Mouse (Mus musculus): ENCODE results near the gene Atxn2l. TPM values are rescaled to one million over a fixed set of nuclear protein-coding genes. Genes with fewer than 3 reads are reported as not detected.
"Not testable (repeated sequence)": the region's sequence is repeated elsewhere in the genome, so short reads cannot be mapped to it uniquely, and the experiment has no call there.

Gene Atxn2l
- polyA plus RNA-seq, 1 experiment from 2014 or later: 75.7 TPM

DNA sequence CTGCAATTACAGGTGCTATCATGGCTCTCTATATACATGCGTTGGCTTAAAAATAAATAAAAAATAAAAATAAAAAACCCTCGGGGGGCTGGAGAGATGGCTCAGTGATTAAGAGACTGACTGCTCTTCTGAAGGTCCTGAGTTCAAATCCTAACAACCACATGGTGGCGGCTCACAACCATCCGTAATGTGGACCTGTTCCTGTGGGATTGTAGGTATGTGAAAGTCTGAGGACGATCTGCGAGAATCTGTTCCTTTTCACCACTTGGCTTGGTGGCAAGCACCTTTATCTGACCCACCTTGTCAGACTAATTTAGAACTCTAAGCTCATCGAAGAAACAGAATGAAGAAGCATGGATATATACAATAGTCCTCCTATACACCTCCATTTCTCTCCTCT is 3.8 kb downstream of the Atxn2l start:
- Histone ChIP-seq H3K9ac (ENCODE audit: low read depth, low read length) (0 out of 2 replicates have a peak overlapping the region, but pooled peaks have one; percentile 9), H3K4me3 (ENCODE audit: low read depth, low read length) (no peak overlapping the region), H3K27ac (ENCODE audit: low read depth, low read length) (no peak overlapping the region), H3K36me3 (ENCODE audit: control insufficient read depth, insufficient read depth, low read length) (peaks cover 65% of the 10 kb centered on the region), H3K4me2 (no peak overlapping the region), H3K9me3 (ENCODE audit: control insufficient read depth, low read length) (no peaks in the 10 kb centered on the region), H3K4me1 (replicated peaks; ENCODE audit: control insufficient read depth, insufficient read depth, low read length) (peaks cover 13% of the 10 kb centered on the region), H3K27me3 (replicated peaks; ENCODE audit: control insufficient read depth, insufficient read depth, low read length) (no peaks in the 10 kb centered on the region)
- 95% methylated on average over 7 of the region's 7 CpGs for WGBS
- ATAC-seq (replicated peaks; ENCODE audit: low FRiP score): no peak
- DNase-seq (ENCODE audit: low spot score): no peak

DNA sequence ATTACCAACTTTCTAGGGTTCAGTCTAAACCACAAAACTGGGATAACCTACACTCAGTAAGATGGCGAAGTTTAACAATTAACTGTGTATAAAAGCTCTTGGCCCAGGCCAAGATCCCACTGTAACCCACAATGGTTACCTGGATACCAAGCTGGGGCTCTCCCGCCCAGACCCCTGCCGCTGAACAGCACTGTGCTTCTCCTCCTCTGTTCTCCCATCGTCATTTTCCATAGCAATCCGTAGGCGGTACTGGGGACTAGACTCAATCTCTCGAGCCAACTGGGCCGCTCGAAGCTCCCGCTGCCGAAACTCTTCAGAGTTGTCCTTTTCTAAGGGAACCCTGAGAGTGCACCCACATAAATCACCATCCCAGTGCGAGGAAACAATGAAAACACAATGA is 5.3 kb downstream of the Atxn2l start:
- DNase-seq (ENCODE audit: low spot score): no peak
- no peak overlapping the region for H3K9ac ChIP-seq (ENCODE audit: low read depth, low read length)
- 94% methylated on average over 12 of the region's 12 CpGs for WGBS
- H3K27ac ChIP-seq (ENCODE audit: low read depth, low read length): no peak overlapping the region
- H3K4me3 ChIP-seq (ENCODE audit: low read depth, low read length): no peak overlapping the region
- ATAC-seq (replicated peaks; ENCODE audit: low FRiP score): no peak
- peaks cover 79% of the 10 kb centered on the region for H3K36me3 ChIP-seq (ENCODE audit: control insufficient read depth, insufficient read depth, low read length)
- H3K4me1 ChIP-seq (replicated peaks; ENCODE audit: control insufficient read depth, insufficient read depth, low read length): peaks cover 10% of the 10 kb centered on the region
- no peaks in the 10 kb centered on the region for H3K9me3 ChIP-seq (ENCODE audit: control insufficient read depth, low read length)
- no peak overlapping the region for H3K4me2 ChIP-seq
- H3K27me3 ChIP-seq (replicated peaks; ENCODE audit: control insufficient read depth, insufficient read depth, low read length): no peaks in the 10 kb centered on the region

GRCm38 (mm10) chr7:126496475-126496874 is 6.8 kb downstream of the Atxn2l start:
- H3K4me1 ChIP-seq (replicated peaks; ENCODE audit: control insufficient read depth, insufficient read depth, low read length): peaks cover 14% of the 10 kb centered on the region
- no peak overlapping the region for H3K4me3 ChIP-seq (ENCODE audit: low read depth, low read length)
- H3K27me3 ChIP-seq (replicated peaks; ENCODE audit: control insufficient read depth, insufficient read depth, low read length): no peaks in the 10 kb centered on the region
- H3K4me2 ChIP-seq: no peak overlapping the region
- DNase-seq (ENCODE audit: low spot score): no peak
- WGBS: 91% methylated on average over 5 of the region's 5 CpGs
- H3K27ac ChIP-seq (ENCODE audit: low read depth, low read length): no peak overlapping the region
- no peak overlapping the region for H3K9ac ChIP-seq (ENCODE audit: low read depth, low read length)
- no peak for ATAC-seq (replicated peaks; ENCODE audit: low FRiP score)
- no peaks in the 10 kb centered on the region for H3K9me3 ChIP-seq (ENCODE audit: control insufficient read depth, low read length)
- H3K36me3 ChIP-seq (ENCODE audit: control insufficient read depth, insufficient read depth, low read length): peaks cover 93% of the 10 kb centered on the region

- ATAC-seq (replicated peaks; ENCODE audit: low FRiP score): peak; percentile 24; the same call in 1 of the 2 replicates
- Histone ChIP-seq H3K4me3 (ENCODE audit: low read depth, low read length) (no peak overlapping the region), H3K4me2 (no peak overlapping the region), H3K9me3 (ENCODE audit: control insufficient read depth, low read length) (no peaks in the 10 kb centered on the region), H3K27ac (ENCODE audit: low read depth, low read length) (no peak overlapping the region), H3K9ac (ENCODE audit: low read depth, low read length) (no peak overlapping the region), H3K4me1 (replicated peaks; ENCODE audit: control insufficient read depth, insufficient read depth, low read length) (peaks cover 4% of the 10 kb centered on the region; the same call in 1 of the 2 replicates), H3K27me3 (replicated peaks; ENCODE audit: control insufficient read depth, insufficient read depth, low read length) (no peaks in the 10 kb centered on the region), H3K36me3 (ENCODE audit: control insufficient read depth, insufficient read depth, low read length) (peaks cover 71% of the 10 kb centered on the region)
- 79% methylated on average over 6 of the region's 6 CpGs for WGBS
- no peak for DNase-seq (ENCODE audit: low spot score)
Measured at GRCm38 (mm10) chr7:126494120-126494519, 9.1 kb downstream of the Atxn2l start.

DNA sequence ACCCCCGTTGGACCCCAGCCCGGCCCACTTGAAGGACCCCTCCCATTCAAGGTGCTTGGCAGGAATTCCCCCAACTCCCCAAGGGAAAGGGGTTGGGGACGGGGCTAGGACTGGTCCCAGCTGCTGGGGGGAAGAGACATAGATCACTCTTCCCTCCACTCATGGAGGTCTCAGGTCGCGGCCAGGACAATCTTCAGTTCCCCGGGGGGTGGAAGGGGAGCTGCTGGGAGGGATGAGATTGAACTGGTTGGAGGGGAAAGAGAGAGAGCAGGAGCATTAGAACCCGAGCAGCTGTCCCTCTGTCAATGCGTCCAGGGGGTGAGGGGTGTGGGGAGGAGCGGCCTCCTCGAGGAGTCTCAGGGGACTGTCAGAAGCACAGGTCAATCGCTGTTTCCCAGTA is 11.3 kb downstream of the Atxn2l start:
- H3K27me3 ChIP-seq (replicated peaks; ENCODE audit: control insufficient read depth, insufficient read depth, low read length): no peaks in the 10 kb centered on the region
- H3K9ac ChIP-seq (ENCODE audit: low read depth, low read length): no peak overlapping the region
- no peaks in the 10 kb centered on the region for H3K9me3 ChIP-seq (ENCODE audit: control insufficient read depth, low read length)
- DNase-seq (ENCODE audit: low spot score) (no peak), ATAC-seq (replicated peaks; ENCODE audit: low FRiP score) (no peak)
- H3K4me1 ChIP-seq (replicated peaks; ENCODE audit: control insufficient read depth, insufficient read depth, low read length): peaks cover 10% of the 10 kb centered on the region
- H3K4me3 ChIP-seq (ENCODE audit: low read depth, low read length): no peak overlapping the region
- 72% methylated on average over 11 of the region's 11 CpGs for WGBS
- no peak overlapping the region for H3K27ac ChIP-seq (ENCODE audit: low read depth, low read length)
- H3K4me2 ChIP-seq: no peak overlapping the region
- peaks cover 53% of the 10 kb centered on the region for H3K36me3 ChIP-seq (ENCODE audit: control insufficient read depth, insufficient read depth, low read length)

GRCm38 (mm10) chr7:126491005-126491404 is 12.2 kb downstream of the Atxn2l start:
- H3K36me3 ChIP-seq (ENCODE audit: control insufficient read depth, insufficient read depth, low read length): peaks cover 43% of the 10 kb centered on the region
- H3K4me3 ChIP-seq (ENCODE audit: low read depth, low read length): no peak overlapping the region
- no peak overlapping the region for H3K9ac ChIP-seq (ENCODE audit: low read depth, low read length)
- WGBS: 69% methylated on average over 1 of the region's 1 CpGs
- ATAC-seq (replicated peaks; ENCODE audit: low FRiP score) (no peak), DNase-seq (ENCODE audit: low spot score) (no peak)
- H3K4me2 ChIP-seq: no peak overlapping the region
- H3K9me3 ChIP-seq (ENCODE audit: control insufficient read depth, low read length): no peaks in the 10 kb centered on the region
- H3K4me1 ChIP-seq (replicated peaks; ENCODE audit: control insufficient read depth, insufficient read depth, low read length): peaks cover 10% of the 10 kb centered on the region
- H3K27me3 ChIP-seq (replicated peaks; ENCODE audit: control insufficient read depth, insufficient read depth, low read length): no peaks in the 10 kb centered on the region
- H3K27ac ChIP-seq (ENCODE audit: low read depth, low read length): no peak overlapping the region

DNA sequence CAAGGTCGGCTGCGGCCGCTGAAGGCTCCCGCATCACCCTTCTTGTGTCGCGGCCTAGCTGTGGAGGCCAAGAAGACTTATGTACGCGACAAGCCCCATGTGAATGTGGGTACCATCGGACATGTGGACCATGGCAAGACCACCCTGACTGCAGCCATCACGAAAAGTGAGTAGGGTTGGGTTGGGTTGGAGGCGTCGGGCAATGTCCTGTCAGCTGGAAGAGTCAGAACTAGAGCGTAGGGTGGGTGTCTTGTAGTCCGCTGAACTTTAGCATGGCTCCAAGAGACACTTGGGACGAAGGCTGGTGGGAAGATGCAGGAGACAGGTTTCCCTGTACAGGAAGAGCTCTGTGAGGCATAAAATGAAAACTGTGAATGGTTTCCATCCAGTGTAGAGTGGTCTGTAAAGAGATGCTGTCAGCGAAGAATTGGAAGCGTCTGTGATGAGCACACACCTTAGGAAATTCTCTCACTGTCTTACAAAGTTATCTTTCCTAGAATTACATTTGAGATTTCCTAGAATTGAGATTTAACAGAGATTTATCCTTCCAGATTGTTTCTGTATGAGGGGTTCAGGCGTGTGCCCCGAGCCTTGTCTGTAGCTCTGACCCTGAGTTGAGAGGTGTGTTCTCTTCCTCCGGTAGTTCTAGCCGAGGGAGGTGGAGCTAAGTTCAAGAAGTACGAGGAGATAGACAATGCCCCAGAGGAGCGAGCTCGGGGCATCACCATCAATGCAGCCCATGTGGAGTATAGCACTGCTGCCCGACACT is 15.4 kb downstream of the Atxn2l start:
- H3K36me3 ChIP-seq (ENCODE audit: control insufficient read depth, insufficient read depth, low read length): peaks cover 12% of the 10 kb centered on the region
- DNase-seq (ENCODE audit: low spot score); H3K4me1 ChIP-seq (replicated peaks; ENCODE audit: control insufficient read depth, insufficient read depth, low read length); H3K9me3 ChIP-seq (ENCODE audit: control insufficient read depth, low read length); H3K27me3 ChIP-seq (replicated peaks; ENCODE audit: control insufficient read depth, insufficient read depth, low read length): not testable (repeated sequence)
- H3K4me3 ChIP-seq (ENCODE audit: low read depth, low read length): peak overlapping the region; percentile 72
- whole genome bisulfite sequencing: 13% methylated on average over 20 of the region's 25 CpGs
- H3K9ac ChIP-seq (ENCODE audit: low read depth, low read length): peak overlapping the region; percentile 76
- ATAC-seq (replicated peaks; ENCODE audit: low FRiP score): peak; percentile 7; the same call in 1 of the 2 replicates
- H3K4me2 ChIP-seq: peak overlapping the region; percentile 94
- peak overlapping the region; percentile 21; the same call in 1 of the 2 replicates for H3K27ac ChIP-seq (ENCODE audit: low read depth, low read length)

DNA sequence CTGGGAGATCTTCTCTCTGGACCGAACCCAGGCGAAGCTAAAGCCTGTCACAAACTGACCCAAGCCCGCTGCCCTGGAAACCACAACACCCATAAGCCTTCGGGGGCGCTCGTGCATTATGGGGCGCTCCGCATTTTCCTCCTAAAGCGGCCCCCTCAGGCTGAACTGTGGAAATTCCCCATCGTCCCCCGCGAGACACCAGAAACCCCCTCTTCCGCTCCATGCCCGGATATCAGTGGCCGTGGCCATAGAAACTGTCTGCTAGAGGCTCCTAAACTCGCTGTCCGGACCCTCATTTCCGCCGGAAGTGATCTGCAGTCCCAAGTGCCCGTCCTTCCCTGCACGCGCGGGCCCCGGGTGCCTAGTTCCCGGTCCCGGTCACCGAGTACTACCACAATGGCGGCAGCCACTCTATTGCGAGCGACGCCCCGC is 16.2 kb downstream of the Atxn2l start, which contains the start of gene Tufm:
TSS of gene Tufm (plus strand) at position 310 of the 432 bp plus-strand sequence.
- DNase-seq (ENCODE audit: low spot score) (peak; percentile 92), ATAC-seq (replicated peaks; ENCODE audit: low FRiP score) (peak; percentile 87)
- peaks cover 4% of the 10 kb centered on the region for H3K36me3 ChIP-seq (ENCODE audit: control insufficient read depth, insufficient read depth, low read length)
- under 1% methylated on average over 32 of the region's 32 CpGs for WGBS
- peaks cover 6% of the 10 kb centered on the region for H3K4me1 ChIP-seq (replicated peaks; ENCODE audit: control insufficient read depth, insufficient read depth, low read length)
- H3K4me2 ChIP-seq: peak within 1 kb of the TSS; percentile 94
- no peaks in the 10 kb centered on the region for H3K27me3 ChIP-seq (replicated peaks; ENCODE audit: control insufficient read depth, insufficient read depth, low read length)
- H3K9ac ChIP-seq (ENCODE audit: low read depth, low read length): peak within 1 kb of the TSS; percentile 76
- H3K27ac ChIP-seq (ENCODE audit: low read depth, low read length): peak within 1 kb of the TSS; percentile 67
- H3K9me3 ChIP-seq (ENCODE audit: control insufficient read depth, low read length): no peaks in the 10 kb centered on the region
- peak within 1 kb of the TSS; percentile 72 for H3K4me3 ChIP-seq (ENCODE audit: low read depth, low read length)

Measured in liver, embryonic 11.5 days (tissue).